Mouse (Mus musculus): Measurements from ENCODE around the gene Stat1. TPM values are rescaled to one million over a fixed set of nuclear protein-coding genes. Genes with fewer than 3 reads are reported as not detected.

Gene Stat1
- polyA plus RNA-seq, 1 experiment from 2014 or later: 14.5 TPM

- no peak overlapping the region for H3K9ac ChIP-seq
- no peak overlapping the region for H3K4me2 ChIP-seq
- H3K4me3 ChIP-seq: no peak overlapping the region
- no peaks in the 10 kb centered on the region for H3K9me3 ChIP-seq
- 0 out of 2 replicates have a peak, but pooled peaks cover 4% of the 10 kb centered on the region for H3K4me1 ChIP-seq (replicated peaks)
- H3K27ac ChIP-seq (replicated peaks): no peak overlapping the region
- no peak for ATAC-seq (ENCODE audit: low FRiP score, low read depth)
- H3K36me3 ChIP-seq: no peaks in the 10 kb centered on the region
- 68% methylated on average over 11 of the region's 11 CpGs for WGBS
- H3K27me3 ChIP-seq: no peaks in the 10 kb centered on the region
Measured at GRCm38 (mm10) chr1:52150676-52151075, 31.4 kb downstream of the Stat1 start.

DNA sequence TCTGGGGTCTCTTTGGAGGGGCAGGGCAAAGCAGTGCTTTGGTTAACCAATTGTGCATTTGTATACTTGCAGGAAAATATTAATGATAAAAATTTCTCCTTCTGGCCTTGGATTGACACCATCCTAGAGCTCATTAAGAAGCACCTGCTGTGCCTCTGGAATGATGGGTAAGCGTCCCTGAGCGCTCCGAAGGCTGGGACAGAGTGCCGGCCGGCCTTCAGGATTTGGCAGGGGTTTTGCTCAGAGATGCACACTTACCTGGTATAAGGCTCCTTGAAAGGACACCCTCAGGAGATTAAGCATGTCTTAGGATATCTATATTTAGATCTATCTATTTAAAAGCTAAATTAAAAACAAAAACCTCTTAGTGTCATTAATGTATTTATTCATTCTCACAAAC, 31.9 kb downstream of the Stat1 start:
- Histone ChIP-seq H3K4me3 (no peak overlapping the region), H3K27me3 (no peaks in the 10 kb centered on the region), H3K27ac (replicated peaks) (no peak overlapping the region), H3K9ac (no peak overlapping the region), H3K9me3 (no peaks in the 10 kb centered on the region), H3K36me3 (no peaks in the 10 kb centered on the region), H3K4me1 (replicated peaks) (0 out of 2 replicates have a peak, but pooled peaks cover 4% of the 10 kb centered on the region), H3K4me2 (no peak overlapping the region)
- 86% methylated on average over 5 of the region's 5 CpGs for WGBS
- ATAC-seq (ENCODE audit: low FRiP score, low read depth): no peak

- H3K4me1 ChIP-seq (replicated peaks): 0 out of 2 replicates have a peak, but pooled peaks cover 4% of the 10 kb centered on the region
- H3K4me3 ChIP-seq: no peak overlapping the region
- H3K36me3 ChIP-seq: no peaks in the 10 kb centered on the region; the same call in 1 of the 2 replicates
- H3K9me3 ChIP-seq: no peaks in the 10 kb centered on the region
- H3K4me2 ChIP-seq: no peak overlapping the region
- WGBS: 62% methylated on average over 13 of the region's 13 CpGs
- no peak for ATAC-seq (ENCODE audit: low FRiP score, low read depth)
- no peak overlapping the region for H3K27ac ChIP-seq (replicated peaks)
- H3K9ac ChIP-seq: no peak overlapping the region
- no peaks in the 10 kb centered on the region for H3K27me3 ChIP-seq
Measured at GRCm38 (mm10) chr1:52152369-52152768, 33.1 kb downstream of the Stat1 start.

GRCm38 (mm10) chr1:52152936-52153335, 33.7 kb downstream of the Stat1 start:
- Histone ChIP-seq H3K4me1 (replicated peaks) (0 out of 2 replicates have a peak, but pooled peaks cover 4% of the 10 kb centered on the region), H3K36me3 (no peaks in the 10 kb centered on the region; the same call in 1 of the 2 replicates), H3K9me3 (no peaks in the 10 kb centered on the region), H3K27me3 (no peaks in the 10 kb centered on the region), H3K27ac (replicated peaks) (no peak overlapping the region), H3K9ac (no peak overlapping the region), H3K4me3 (no peak overlapping the region), H3K4me2 (no peak overlapping the region)
- WGBS: 63% methylated on average over 3 of the region's 3 CpGs
- ATAC-seq (ENCODE audit: low FRiP score, low read depth): no peak

- no peak for ATAC-seq (ENCODE audit: low FRiP score, low read depth)
- Histone ChIP-seq H3K9ac (no peak overlapping the region), H3K4me3 (no peak overlapping the region), H3K4me1 (replicated peaks) (0 out of 2 replicates have a peak, but pooled peaks cover 4% of the 10 kb centered on the region), H3K9me3 (no peaks in the 10 kb centered on the region), H3K4me2 (no peak overlapping the region), H3K27ac (replicated peaks) (no peak overlapping the region), H3K27me3 (no peaks in the 10 kb centered on the region), H3K36me3 (no peaks in the 10 kb centered on the region; the same call in 1 of the 2 replicates)
- WGBS: 87% methylated on average over 8 of the region's 8 CpGs
Measured at GRCm38 (mm10) chr1:52154890-52155289, 35.6 kb downstream of the Stat1 start.

DNA sequence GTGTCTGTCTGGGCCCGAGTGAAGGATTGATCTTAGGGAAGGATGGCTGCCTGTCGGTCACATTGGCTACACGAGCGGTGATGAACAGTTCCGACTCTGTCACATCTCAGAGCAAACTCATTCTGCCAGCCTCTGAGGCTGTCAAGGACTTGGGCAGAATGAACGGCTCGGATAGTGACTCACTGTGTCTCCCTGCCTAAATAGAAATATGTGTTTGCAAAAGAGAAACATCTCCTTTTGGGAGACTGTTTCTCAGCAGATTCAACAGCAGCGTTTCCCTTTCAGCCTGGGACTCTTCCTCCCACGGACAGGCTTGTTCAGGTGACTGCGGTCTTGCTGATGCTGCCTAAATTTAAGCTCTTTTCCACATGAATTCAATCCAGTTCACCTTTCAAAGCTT, 37.1 kb downstream of the Stat1 start:
- Histone ChIP-seq H3K27me3 (no peaks in the 10 kb centered on the region), H3K36me3 (no peaks in the 10 kb centered on the region; the same call in 1 of the 2 replicates), H3K9me3 (no peaks in the 10 kb centered on the region), H3K9ac (no peak overlapping the region), H3K27ac (replicated peaks) (no peak overlapping the region), H3K4me2 (no peak overlapping the region), H3K4me1 (replicated peaks) (no peaks in the 10 kb centered on the region), H3K4me3 (no peak overlapping the region)
- 89% methylated on average over 10 of the region's 10 CpGs for WGBS
- ATAC-seq (ENCODE audit: low FRiP score, low read depth): no peak

- Histone ChIP-seq H3K27me3 (no peaks in the 10 kb centered on the region), H3K9ac (no peak overlapping the region), H3K4me3 (no peak overlapping the region), H3K36me3 (no peaks in the 10 kb centered on the region; the same call in 1 of the 2 replicates), H3K4me1 (replicated peaks) (no peaks in the 10 kb centered on the region), H3K4me2 (no peak overlapping the region), H3K27ac (replicated peaks) (no peak overlapping the region), H3K9me3 (no peaks in the 10 kb centered on the region)
- WGBS: 96% methylated on average over 2 of the region's 2 CpGs
- no peak for ATAC-seq (ENCODE audit: low FRiP score, low read depth)
Measured at GRCm38 (mm10) chr1:52158040-52158439, 38.8 kb downstream of the Stat1 start.

DNA sequence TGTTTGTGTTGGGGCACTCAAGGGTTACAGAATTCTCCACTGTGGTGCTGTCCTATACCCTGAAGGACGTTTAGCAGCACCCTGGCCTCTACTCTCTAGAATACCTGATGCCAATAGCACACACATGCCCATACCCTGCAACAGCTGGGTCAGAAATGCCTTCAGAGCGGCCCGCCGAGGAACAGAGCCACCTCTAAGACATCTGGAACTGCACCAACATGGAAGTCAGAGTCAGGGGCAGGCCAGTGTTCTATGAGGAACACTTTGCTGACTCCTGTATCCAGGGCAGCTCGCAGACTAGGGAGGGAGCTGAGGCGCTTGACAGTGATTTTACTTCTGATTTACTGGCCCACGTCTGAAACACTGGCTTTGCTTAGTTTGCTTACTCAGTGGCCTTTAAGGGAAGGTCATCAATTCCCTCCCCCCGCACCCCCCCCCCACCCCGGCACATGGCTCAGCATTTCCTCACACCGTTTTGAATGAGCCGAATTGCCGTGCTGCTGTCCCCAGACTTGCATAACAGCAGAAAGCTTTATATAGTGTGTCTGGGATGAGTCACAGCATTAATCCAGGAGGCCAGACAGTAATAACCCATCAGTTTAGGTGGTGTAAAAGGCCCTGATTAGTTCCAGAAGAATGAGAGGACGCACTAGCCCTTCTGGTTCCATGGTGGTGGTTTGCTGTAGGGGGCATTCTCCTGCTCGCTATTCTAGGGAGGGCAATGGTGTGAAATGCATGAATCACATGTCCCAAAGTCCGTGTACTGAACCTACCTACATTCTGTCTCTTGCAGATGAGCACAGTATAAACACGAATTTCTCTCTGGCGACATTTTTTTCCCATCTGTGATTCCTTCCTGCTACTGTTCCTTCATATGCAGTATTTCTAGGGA, 39.5 kb downstream of the Stat1 start:
- no peak for ATAC-seq (ENCODE audit: low FRiP score, low read depth)
- H3K4me3 ChIP-seq: no peak overlapping the region
- no peak overlapping the region for H3K27ac ChIP-seq (replicated peaks)
- H3K9ac ChIP-seq: no peak overlapping the region
- H3K4me2 ChIP-seq: no peak overlapping the region
- H3K9me3 ChIP-seq: no peaks in the 10 kb centered on the region
- no peaks in the 10 kb centered on the region; the same call in 1 of the 2 replicates for H3K36me3 ChIP-seq
- H3K4me1 ChIP-seq (replicated peaks): no peaks in the 10 kb centered on the region
- H3K27me3 ChIP-seq: no peaks in the 10 kb centered on the region
- WGBS: 83% methylated on average over 17 of the region's 17 CpGs

- Histone ChIP-seq H3K9ac (no peak overlapping the region), H3K27me3 (no peaks in the 10 kb centered on the region), H3K9me3 (no peaks in the 10 kb centered on the region), H3K4me3 (no peak overlapping the region), H3K4me2 (no peak overlapping the region), H3K36me3 (no peaks in the 10 kb centered on the region; the same call in none of the 2 replicates), H3K27ac (replicated peaks) (no peak overlapping the region), H3K4me1 (replicated peaks) (no peaks in the 10 kb centered on the region)
- no peak for ATAC-seq (ENCODE audit: low FRiP score, low read depth)
- WGBS: 91% methylated on average over 8 of the region's 8 CpGs
Measured at GRCm38 (mm10) chr1:52161151-52161550, 41.9 kb downstream of the Stat1 start.

DNA sequence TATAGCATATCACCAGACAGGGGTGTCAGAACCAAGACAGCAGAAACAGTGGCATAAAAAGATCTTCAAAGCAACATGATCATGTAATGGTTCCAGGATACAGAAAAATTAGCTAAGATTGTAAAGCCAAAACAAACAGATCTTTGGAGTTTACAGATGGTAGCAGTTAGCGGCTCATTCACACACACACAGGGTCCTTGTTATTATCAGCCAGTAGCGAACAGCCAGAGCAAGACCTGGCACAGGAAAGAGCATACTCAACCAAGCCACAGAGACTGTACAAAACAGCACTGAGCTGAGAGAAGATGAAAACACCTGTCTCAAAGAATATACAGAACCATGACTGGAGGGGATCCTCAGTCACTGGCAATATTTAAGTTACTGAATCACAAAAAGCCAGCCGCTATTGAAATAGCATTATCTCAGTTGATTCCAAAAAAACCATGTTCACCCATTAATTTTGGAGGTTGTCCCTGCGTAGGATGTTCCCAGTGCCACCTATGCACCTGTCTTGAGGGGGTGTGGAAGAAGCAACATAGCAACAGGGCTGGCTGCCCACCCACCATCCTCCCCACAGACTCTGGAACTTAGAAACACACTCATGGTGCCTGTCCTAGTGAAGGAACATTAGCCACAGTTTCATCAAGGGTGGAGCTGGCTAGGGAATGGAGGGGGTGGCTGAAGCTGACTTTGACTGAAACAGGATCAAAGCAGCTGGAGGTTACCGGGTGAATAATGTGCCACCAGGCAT, 44.6 kb downstream of the Stat1 start:
- Histone ChIP-seq H3K4me3 (no peak overlapping the region), H3K27ac (replicated peaks) (no peak overlapping the region), H3K27me3 (no peaks in the 10 kb centered on the region), H3K4me1 (replicated peaks) (no peaks in the 10 kb centered on the region), H3K4me2 (no peak overlapping the region), H3K9ac (no peak overlapping the region), H3K9me3 (no peaks in the 10 kb centered on the region), H3K36me3 (no peaks in the 10 kb centered on the region; the same call in none of the 2 replicates)
- ATAC-seq (ENCODE audit: low FRiP score, low read depth): no peak
- 91% methylated on average over 5 of the region's 5 CpGs for WGBS

GRCm38 (mm10) chr1:52166652-52167220, 47.5 kb downstream of the Stat1 start:
- Histone ChIP-seq H3K27me3 (no peaks in the 10 kb centered on the region), H3K27ac (replicated peaks) (peak overlapping the region; percentile 50; the same call in 1 of the 2 replicates), H3K4me2 (no peak overlapping the region), H3K36me3 (no peaks in the 10 kb centered on the region; the same call in 1 of the 2 replicates), H3K9me3 (no peaks in the 10 kb centered on the region), H3K4me1 (replicated peaks) (no peaks in the 10 kb centered on the region), H3K4me3 (no peak overlapping the region), H3K9ac (no peak overlapping the region)
- ATAC-seq (ENCODE audit: low FRiP score, low read depth): no peak
- 60% methylated on average over 14 of the region's 14 CpGs for WGBS

GRCm38 (mm10) chr1:52170057-52170456, 50.8 kb downstream of the Stat1 start:
- Histone ChIP-seq H3K27me3 (no peaks in the 10 kb centered on the region), H3K4me2 (no peak overlapping the region), H3K9me3 (no peaks in the 10 kb centered on the region), H3K9ac (no peak overlapping the region), H3K27ac (replicated peaks) (no peak overlapping the region), H3K36me3 (no peaks in the 10 kb centered on the region; the same call in 1 of the 2 replicates), H3K4me1 (replicated peaks) (no peaks in the 10 kb centered on the region), H3K4me3 (no peak overlapping the region)
- WGBS: 9% methylated on average over 3 of the region's 3 CpGs
- no peak for ATAC-seq (ENCODE audit: low FRiP score, low read depth)
